Mouse (Mus musculus): Measurements from ENCODE around the gene Hsf2bp.
"Not testable (repeated sequence)": the region's sequence is repeated elsewhere in the genome, so short reads cannot be mapped to it uniquely, and the experiment has no call there.

Hsf2bp gene

DNA sequence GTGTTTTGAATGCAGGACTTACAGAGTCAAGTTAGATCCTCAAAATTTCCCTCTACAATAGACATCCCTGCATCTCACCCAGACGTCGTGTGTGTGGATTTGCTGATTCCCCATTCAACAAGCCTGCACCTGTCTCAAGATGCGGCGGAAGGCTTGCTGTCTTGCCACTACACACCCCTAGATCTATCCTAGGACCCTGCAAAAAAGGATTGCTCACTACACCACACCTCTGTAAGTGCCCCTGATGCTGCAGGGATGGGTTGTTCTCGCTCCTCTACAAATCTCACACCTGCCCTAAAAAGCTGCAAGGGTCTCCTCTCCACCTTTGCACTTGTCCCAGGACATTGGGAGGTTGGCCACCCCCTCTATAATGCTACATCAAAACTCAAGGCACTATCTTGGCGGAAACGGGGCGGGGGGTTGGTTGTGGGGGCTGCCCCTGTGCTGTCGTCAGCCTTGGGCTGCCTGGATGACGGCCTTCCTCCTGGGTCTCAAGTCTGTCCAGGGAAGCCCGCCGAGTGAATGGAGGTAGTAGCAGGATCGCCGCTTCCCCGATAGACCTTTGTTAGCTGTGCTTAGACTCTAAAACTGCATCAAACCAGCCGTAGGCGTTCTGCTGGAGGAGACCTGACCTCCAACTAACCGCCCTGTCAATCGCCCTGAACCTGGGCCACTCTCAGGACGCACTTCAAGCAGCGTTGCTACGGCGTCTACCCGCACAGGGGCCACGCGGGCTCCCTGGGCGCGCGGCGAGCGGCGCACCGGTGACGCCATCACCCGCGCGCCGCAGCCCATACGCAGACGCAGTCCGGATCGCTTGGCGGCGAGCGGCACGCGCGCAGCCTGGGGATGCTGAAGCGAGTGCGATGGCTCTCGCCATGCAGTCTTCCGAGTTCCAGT lies at the start of gene Hsf2bp, which contains the start of gene Rrp1b:
Gene Hsf2bp, minus strand, starts transcription at position 741 of the 900 bp plus-strand sequence.
Gene Rrp1b, plus strand, starts transcription at position 492 of the 900 bp plus-strand sequence.
- peak; percentile 98 for DNase-seq

- DNase-seq = no peak
Observed at GRCm38 (mm10) chr17:32083351-32083750, 47.2 kb upstream of the Hsf2bp start.

- DNase-seq = peak; percentile 93
Observed at GRCm38 (mm10) chr17:32075164-32075563, 39.0 kb upstream of the Hsf2bp start.

DNA sequence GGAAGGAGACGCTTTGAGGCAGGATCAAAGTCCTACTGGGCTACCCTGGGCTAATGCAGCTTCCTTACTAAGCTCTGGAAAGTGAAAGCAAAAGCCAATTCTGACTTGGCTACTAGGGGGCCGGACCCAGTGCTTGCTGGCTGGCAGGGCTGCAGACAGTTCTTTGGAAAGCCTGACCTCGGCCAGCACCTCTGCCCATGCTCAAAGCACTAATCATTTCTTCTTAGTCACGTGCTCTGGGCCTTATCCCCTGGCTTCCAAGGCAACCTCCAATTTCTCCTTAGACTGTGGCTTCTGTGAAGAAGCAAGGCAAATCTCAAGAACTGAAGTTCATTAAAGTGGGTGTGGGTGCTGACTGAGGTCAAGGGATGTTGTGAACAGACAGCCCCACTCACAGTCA lies 38.5 kb upstream of the Hsf2bp start:
- DNase-seq = no peak

- DNase-seq = peak; percentile 95
Observed at GRCm38 (mm10) chr17:32073359-32073758, 37.2 kb upstream of the Hsf2bp start.

- DNase-seq = no peak
Observed at GRCm38 (mm10) chr17:32068810-32069209, 32.7 kb upstream of the Hsf2bp start.

DNA sequence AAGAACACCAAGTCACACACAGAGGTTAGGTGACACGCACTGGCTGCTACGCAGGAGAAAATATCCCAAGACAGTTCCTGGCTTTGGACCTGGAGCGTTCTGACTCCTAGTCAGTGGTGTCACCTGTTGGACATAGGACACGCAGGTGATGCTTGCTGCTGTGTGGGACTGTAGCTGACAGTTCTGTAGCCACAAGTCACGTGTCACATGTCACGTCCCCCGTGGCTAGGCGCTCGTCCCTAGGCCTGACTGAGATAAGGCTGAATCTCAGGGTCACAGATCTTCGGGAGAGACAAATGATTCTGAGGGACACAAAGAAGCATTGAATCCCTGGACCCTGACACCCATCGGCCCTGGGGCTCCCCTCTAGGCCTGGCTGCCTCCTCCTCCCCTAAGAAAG lies 32.2 kb upstream of the Hsf2bp start:
- DNase-seq = no peak

GRCm38 (mm10) chr17:32067541-32067940 lies 31.4 kb upstream of the Hsf2bp start:
- no peak for DNase-seq

DNA sequence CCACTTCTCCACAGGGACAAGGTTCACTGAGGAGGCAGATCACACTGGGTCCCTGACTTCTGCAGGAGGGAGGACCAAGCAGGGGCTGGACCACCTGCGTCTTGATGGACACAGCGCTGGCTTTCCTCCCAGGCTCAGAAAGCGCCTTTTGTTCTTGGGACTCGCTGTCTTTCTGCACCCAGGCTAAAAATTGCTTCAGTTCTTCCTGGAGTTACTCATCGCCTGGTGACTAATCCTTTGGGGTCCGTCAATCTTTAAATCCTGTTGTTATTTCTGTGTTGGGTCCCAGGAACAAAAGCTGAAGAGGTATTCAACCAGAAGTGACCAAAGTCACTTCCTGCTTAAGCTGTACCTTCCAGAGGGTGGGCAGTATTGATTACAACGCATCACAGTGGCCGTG lies 28.6 kb upstream of the Hsf2bp start:
- DNase-seq = not testable (repeated sequence)

DNA sequence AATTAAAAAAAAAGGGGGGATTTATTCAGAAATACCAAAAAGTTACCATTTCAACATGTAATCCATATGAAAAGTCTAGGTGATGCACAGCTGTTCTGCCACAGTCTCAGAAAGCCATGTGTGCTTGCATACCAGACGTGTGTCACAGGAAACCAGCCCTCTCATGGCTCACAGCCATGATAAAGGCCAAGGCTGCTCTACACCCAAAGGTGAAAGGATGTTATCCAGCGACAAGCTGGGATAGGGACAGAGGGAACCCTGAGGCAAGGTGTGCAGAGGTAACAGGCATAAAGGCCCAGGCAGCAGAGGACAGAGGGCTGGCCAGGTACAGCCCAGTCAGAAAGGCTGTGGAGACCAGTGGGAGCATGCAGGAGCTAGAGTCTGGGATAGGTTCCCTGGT lies 27.5 kb upstream of the Hsf2bp start:
- no peak for DNase-seq

DNA sequence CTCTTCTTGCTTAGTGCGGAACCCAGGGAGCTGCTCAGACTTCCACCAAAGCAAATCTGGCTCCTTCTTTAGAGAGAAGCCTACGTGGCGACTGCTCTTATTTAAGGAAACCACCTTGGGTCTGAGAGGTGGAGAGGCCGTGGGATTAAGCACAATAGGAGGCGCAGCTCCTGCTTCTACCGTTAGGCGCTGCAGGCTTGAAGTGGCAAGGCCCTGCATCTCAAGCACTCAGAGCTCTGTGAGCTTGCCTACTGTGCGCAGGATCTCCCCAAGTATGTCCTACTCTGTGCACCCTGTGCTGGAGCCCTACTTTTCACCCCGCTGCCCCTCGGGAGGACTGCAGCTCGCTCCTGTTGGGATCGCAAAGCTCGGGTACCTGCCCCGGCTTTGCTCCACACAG lies 25.1 kb upstream of the Hsf2bp start:
- no peak for DNase-seq

DNA sequence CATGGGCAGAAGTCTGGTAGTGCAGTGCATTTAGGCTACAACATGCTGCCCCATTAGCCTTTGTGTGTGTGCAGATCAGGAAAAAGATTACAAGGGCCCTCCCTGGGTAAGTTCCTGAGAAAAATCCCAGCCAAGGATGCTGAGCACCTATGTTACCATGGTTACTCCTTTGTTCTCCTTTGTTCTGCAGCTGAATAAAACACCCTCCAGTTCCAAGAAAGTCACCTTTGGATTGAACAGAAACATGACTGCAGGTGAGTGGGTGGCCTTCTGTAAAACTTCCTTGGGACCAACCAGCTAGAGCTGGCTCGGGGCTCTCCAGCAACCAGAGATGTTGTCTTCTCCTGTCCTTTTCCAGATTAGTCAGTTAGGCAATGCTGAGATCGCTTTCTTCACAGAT lies 22.9 kb upstream of the Hsf2bp start:
- no peak for DNase-seq

GRCm38 (mm10) chr17:32057843-32058242 lies 21.7 kb upstream of the Hsf2bp start:
- no peak for DNase-seq

- DNase-seq = no peak
Observed at GRCm38 (mm10) chr17:32053677-32054076, 17.5 kb upstream of the Hsf2bp start.

DNA sequence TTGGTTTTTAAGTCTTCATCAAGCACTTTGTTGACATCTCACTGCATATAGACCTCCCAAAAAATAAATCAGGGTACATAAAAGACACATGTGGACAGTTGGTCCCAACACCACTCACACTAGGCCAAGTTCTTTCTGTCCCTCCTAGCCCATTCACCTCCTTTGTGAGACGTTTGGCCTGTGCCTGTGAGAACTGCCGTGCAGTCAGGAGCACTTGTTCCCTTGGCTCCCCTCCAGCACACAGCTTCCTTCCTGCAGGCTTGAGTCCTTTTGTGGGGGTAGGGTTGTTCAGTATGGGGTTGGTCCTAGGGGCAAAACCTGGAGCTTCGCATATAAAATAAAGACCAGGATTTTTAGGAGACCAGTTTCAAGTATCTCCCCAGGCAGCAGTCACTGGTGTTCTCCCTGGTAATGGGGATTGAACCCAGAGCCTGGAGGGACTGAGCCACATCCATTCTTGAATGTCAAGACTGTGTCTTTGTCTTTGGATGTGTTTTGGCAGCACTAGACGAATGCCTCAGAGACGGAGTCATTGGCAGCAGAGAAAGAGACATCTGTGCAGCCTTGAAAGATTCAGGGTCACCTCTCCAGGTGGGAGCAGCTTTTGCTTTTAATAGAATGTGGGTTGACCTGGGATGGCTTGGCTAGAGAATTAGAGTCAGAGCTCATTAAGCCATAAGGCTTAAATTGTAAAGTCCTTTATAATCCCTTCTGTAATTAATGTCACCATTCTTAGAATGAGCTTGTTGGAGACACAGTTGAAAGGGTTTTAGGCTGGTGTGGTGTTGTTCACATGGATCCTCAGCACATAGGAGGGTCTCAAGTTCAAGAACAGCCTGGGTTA lies 16.3 kb upstream of the Hsf2bp start:
- peak; percentile 93 for DNase-seq

GRCm38 (mm10) chr17:32050609-32051008 lies 14.5 kb upstream of the Hsf2bp start:
- no peak for DNase-seq

- DNase-seq = no peak
Observed at GRCm38 (mm10) chr17:32049914-32050313, 13.8 kb upstream of the Hsf2bp start.

GRCm38 (mm10) chr17:32048351-32048750 lies 12.2 kb upstream of the Hsf2bp start:
- no peak for DNase-seq

GRCm38 (mm10) chr17:32046541-32046940 lies 10.4 kb upstream of the Hsf2bp start:
- no peak for DNase-seq

DNA sequence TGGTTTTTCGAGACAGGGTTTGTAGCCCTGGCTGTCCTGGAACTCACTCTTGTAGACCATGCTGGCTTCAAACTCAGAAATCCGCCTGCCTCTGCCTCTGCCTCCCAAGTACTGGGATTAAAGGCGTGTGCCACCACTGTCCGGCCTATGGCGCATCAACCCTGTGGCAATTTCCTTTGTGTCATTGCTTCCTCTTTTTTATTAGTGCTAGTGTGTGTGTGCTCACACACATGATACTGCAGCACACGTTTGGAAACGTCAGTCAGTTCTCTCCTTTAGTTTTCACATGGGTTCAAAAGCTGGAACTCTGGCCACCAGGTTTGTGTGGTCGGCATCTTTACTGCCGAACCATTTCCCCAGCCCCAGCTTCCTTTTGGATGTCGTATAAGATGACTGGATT lies 4.1 kb upstream of the Hsf2bp start:
- DNase-seq = no peak

DNA sequence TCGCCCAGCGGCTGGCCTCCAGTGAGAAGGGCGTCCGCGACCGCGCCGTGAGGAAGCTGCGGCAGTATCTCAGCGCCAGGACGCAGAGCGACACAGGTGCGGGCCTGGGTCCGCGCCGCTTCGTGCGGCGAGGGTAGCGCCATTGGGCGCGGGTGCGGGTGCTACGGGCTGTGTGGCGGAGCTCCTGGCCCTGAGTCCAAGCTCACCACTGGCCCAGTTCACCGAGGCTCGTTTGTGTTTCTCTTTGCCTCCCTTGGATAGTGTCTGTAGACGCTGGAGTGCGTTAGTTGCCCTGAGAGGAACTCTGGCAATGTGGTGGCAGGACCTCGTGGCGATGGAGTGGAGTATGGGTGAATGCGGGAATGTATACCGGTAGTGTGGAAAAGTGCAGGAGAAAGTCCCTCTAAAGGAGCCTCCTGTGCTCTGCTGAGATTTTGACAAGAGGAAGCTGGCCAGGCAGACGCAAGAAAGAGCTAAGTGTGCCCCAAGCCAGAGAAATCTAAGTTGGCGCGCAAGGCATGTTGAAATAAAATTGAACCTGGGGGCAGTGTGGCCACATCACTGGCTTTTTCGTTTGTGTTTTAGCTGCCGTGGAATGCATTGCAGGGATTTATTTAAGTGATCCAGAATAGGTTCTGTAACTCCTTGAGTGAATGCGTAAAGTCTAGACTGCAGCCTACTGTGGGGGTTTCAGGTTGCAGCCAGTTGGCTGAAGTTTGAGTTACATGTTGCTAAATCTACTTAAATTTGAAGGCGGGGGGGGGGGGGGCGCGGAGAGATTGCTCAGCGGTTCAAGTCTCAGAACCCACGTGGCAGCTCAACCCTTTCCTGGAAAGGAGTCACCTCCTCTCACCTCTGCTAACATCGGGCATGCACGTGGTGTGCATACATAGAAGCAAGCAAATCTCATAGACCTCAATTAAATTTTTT lies 625 bp upstream of the Hsf2bp start:
- DNase-seq = no peak

GRCm38 (mm10) chr17:32034322-32034721 lies 1.8 kb downstream of the Hsf2bp start:
- DNase-seq = no peak

DNA sequence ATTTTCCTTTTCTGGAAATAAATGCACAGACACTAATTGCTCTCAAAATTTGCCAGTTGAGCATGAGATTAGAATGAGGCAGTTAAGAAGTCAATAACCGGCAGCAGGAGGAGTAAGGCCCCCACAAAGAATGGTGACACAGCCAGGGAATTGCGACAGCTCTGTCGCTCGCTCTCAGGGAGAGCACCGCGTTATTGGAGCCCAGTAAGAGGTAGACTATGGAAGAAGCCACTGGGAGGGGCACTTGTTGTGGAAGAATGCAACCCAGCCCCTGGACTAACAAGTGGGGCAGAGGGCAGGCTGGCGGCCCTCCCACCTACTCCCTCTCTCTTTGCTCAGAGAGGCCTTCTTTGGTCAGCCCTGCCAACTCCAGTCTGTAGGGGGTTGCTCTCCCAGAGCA lies 4.5 kb downstream of the Hsf2bp start:
- no peak for DNase-seq

Measured in heart, adult 11 months (tissue).